Mouse (Mus musculus) layer of hippocampus, adult 2 months (tissue): ENCODE results near the gene Grin2a. TPM values are rescaled to one million over a fixed set of nuclear protein-coding genes. Genes with fewer than 3 reads are reported as not detected.

Source experiments
- DNase-seq, 2 experiments: peaks; one replicate each; pipeline ENCODE4 v3.0.0; 2022; ENCODE audit warnings: low spot score in 2 of 2
- H3K27ac ChIP-seq: fragments of 200-600 bp; 2 replicates; pipeline ENCODE4 v1.8.1; 2022
- H3K4me3 ChIP-seq: fragments of 200-600 bp; 2 replicates; pipeline ENCODE4 v1.8.1; 2022; ENCODE audit warnings: mild to moderate bottlenecking
- CTCF ChIP-seq: fragments of 200-600 bp; conservative IDR thresholded peaks from 2 replicates; pipeline ENCODE4 v1.8.1; 2022; ENCODE audit warnings: antibody characterized with exemption, mild to moderate bottlenecking, moderate library complexity
- total RNA-seq, 2 experiments: library from RNA; stranded (reverse); gene quantifications; 2 replicates each; pipeline ENCODE4 v1.2.3; 2021

Grin2a gene
- total RNA-seq, 2 experiments from 2014 or later: 384 to 411 TPM

DNA sequence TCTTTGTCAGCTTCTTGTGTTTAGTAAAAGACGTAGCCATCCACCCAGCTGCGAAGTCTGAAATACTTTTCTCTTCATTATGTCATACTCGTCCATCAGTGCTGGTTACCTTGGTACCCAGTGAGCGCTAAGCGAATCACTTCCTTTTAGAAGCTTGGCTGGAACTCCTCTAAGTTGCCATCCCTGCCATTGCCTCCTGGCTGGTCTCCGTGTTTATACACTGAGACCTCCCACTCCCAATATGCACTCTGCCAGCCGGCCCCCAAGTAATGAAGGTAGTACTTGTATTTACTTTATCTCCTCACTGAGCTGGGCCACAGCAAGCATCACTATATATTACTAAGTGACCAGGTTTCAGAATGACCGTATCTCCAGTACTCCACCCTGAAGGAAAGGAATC is 242.8 kb downstream of the Grin2a start:
- Histone ChIP-seq H3K27ac (peak overlapping the region; percentile 91), H3K4me3 (no peak overlapping the region)
- peak in 1 of 2 experiments; percentile 58 for DNase-seq
- no peak for TF ChIP-seq CTCF

DNA sequence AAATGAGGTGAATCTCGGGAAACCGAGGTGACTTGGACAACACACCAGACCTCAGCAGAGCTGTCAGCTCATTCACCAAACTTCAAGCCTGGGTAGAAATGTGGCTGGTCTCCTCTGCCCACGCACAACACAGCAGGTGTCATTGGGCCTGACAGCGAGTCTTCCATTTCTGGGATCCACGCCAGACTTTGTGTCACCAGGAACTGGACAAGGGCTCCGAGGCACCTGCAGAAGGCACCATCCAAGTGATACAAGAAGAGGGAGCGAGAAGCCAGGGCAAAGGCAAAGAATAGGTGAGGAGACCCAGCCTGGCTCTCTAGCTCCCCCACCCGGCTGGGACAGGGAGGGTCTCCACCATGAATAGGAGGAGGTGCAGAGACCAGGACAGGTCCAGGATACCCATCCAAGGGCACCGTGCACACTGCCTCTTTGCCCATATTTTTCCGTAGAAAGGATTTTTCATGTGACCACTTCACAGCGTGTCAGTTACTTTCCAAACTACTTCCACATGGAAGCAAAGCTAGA is 244.3 kb downstream of the Grin2a start:
- peak in 1 of 2 experiments; percentile 48 for DNase-seq
- peak; percentile 78 for TF ChIP-seq CTCF
- Histone ChIP-seq H3K4me3 (no peak overlapping the region), H3K27ac (peak overlapping the region; percentile 91)

GRCm38 (mm10) chr16:9749661-9750060 is 245.7 kb downstream of the Grin2a start:
- no peak for TF ChIP-seq CTCF
- DNase-seq: no peak
- Histone ChIP-seq H3K27ac (peak overlapping the region; percentile 74), H3K4me3 (no peak overlapping the region)

DNA sequence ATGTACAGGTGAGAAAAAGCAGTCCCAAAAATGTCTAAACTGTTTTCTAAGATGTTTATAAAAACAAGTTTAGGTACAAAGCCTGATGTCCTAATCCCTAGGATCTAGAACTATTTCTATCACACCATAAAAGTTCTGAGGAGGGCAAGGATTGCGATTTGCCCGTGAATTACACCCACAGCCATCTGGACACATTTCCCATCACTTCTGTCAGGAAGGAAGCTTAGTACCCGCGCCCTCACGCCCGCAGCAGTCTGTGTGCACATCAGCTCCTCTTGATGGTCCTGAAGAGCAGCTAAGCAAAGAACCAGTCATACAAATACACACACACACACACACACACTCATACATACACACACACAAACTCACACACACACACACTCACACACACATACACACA is 252.9 kb downstream of the Grin2a start:
- no peak for TF ChIP-seq CTCF
- H3K4me3 ChIP-seq: no peak overlapping the region
- peak; percentile 42 to 54 for DNase-seq
- H3K27ac ChIP-seq: peak overlapping the region; percentile 82

DNA sequence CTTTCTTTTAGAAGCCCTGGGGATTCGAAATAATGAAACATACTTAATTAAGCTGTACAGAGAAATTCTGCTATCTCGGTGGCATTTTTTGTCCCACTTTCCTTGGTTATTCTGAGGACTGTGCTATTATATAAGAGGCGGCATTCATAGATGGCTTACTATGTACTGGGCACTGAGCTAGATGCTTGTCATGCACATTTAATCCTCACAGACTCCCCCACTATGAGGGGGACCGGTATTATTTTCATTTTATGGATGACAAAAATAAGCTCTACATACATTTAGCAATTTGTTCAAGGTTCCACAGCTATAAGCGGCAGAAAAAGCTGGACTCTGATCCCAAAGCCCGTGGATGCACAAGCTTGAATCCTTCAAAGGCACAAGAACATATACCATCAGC is 256.7 kb downstream of the Grin2a start:
- TF ChIP-seq CTCF: no peak
- no peak for DNase-seq
- Histone ChIP-seq H3K4me3 (no peak overlapping the region), H3K27ac (peak overlapping the region; percentile 82)

- DNase-seq: no peak
- H3K27ac ChIP-seq: peak overlapping the region; percentile 81
- TF ChIP-seq CTCF: peak; percentile 37
- no peak overlapping the region for H3K4me3 ChIP-seq
These were observed 258.2 kb downstream of the Grin2a start for GRCm38 (mm10) chr16:9737131-9737530.

GRCm38 (mm10) chr16:9735365-9736080 is 259.8 kb downstream of the Grin2a start:
- DNase-seq: peak; percentile 66 to 72
- peak; percentile 73 for TF ChIP-seq CTCF
- H3K27ac ChIP-seq: peak overlapping the region; percentile 81
- no peak overlapping the region for H3K4me3 ChIP-seq

GRCm38 (mm10) chr16:9727603-9728002 is 267.8 kb downstream of the Grin2a start:
- peak overlapping the region; percentile 1; the same call in 1 of the 2 replicates for H3K27ac ChIP-seq
- DNase-seq: no peak
- H3K4me3 ChIP-seq: no peak overlapping the region
- TF ChIP-seq CTCF: no peak

DNA sequence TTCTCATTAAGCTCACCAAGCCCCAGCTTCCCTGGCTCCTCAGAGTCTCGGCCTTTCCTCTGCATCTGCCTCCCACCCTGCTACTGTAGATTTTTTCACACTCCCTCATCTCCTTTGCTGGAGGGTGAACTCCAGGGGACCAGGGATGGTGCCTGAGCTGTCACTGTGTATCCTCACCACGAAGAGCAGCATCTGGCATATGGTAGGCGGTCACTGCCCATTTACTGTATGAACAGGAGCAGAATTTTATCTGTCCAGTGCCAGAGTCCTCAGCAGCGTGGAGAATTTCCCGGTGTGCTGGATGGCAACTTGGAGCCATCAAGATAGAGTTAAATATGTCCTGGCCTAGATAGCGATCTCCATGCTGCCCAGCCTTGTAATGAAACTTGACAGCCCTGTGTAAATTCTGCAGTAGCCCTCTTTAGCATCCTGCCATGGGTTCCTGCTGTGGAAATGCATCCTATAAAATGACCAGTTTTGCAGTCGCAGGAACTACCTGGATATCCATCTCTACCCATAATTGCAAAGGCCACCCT is 269.7 kb downstream of the Grin2a start:
- no peak for TF ChIP-seq CTCF
- no peak overlapping the region for H3K4me3 ChIP-seq
- DNase-seq: no peak
- H3K27ac ChIP-seq: peak overlapping the region; percentile 59; the same call in 1 of the 2 replicates

DNA sequence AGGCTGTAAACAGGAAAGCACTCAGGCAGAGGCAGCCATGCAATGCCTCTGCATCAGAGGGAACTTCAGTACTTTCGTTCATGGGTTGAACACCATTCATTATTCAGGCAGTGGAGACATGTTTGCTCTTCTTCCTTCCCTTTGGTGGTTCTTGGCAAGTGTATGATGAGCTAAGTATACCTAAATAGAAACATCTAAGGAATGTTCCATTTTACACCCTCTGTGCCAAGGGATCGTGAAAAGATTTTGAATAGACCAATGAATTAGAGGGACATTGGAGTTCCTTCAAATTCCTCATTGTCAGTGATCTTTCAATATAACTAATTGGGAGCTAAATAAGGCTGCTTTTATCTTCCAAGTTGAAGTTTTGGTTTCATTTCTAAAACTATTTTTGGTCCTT is 284.0 kb downstream of the Grin2a start:
- no peak for TF ChIP-seq CTCF
- Histone ChIP-seq H3K27ac (peak overlapping the region; percentile 59), H3K4me3 (no peak overlapping the region)
- no peak for DNase-seq

DNA sequence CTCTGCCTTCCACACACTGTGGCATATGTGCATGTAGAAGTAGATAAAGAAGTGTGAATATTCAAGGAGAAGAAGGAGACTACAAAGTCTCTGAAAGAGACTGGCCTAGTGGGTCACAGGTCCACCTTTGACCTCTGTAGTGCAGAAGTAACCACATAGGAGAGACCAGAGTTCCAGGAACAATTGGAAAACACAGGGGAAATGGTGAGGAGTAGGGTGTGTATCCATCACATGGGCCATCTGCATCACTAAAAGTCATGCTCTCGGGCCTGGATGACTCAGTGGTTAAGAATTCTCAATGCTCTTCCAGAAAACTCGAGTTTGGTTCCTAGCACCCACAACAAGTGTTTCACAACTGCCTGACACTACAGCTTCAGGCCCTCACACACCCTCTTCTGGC is 285.4 kb downstream of the Grin2a start:
- TF ChIP-seq CTCF: no peak
- H3K27ac ChIP-seq: peak overlapping the region; percentile 19; the same call in 1 of the 2 replicates

DNA sequence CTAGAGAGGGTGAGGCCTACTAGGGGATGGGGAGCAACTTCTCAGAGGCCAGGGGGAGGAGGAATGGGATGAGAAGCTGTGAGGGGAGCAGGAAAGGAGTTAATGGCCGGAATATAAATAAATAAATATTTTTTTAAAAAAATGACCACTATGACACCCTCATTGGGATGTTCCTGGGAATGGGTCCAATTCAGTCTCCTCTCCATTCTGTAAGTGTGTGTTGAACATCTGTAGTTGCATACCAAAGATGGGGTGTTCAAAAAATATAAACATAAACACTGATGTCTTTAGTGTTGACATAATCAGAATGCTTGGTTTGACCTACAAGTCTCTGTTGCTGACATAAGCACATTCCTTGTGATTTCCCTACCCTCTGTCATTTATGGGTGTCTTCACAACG is 298.2 kb downstream of the Grin2a start:
- no peak overlapping the region for H3K27ac ChIP-seq
- DNase-seq: no peak
- TF ChIP-seq CTCF: no peak
- H3K4me3 ChIP-seq: no peak overlapping the region

More for the DNA sequence above, 285.4 kb downstream of the Grin2a start:
- DNase-seq: no peak
- no peak overlapping the region for H3K4me3 ChIP-seq

GRCm38 (mm10) chr16:9694081-9694480 is 301.3 kb downstream of the Grin2a start:
- peak overlapping the region; percentile 3; the same call in 1 of the 2 replicates for H3K27ac ChIP-seq
- TF ChIP-seq CTCF: no peak
- H3K4me3 ChIP-seq: no peak overlapping the region
- DNase-seq: no peak
